Mouse (Mus musculus) embryonic facial prominence, embryonic 11.5 days (tissue): ENCODE data around the gene Ninj1. TPM values are rescaled to one million over a fixed set of nuclear protein-coding genes. Genes with fewer than 3 reads are reported as not detected.
A peak's percentile ranks its signal among the peaks of the same experiment; 100 is the strongest.

ENCODE experiments used
- ATAC-seq: fragments of 200-750 bp; cut with Nextera tagmentation; replicated peaks from 2 replicates; pipeline ENCODE4 v1.8.0; 2017; ENCODE audit warnings: low read depth; ENCODE audit not compliant: insufficient number of reproducible peaks, low FRiP score, low TSS enrichment
- DNase-seq: peaks from one replicate; pipeline ENCODE4 v3.0.0-alpha.2; 2015; ENCODE audit warnings: low spot score
- H3K27ac ChIP-seq: fragments of 300-500 bp; sonication (generic); replicated peaks from 2 replicates; pipeline ENCODE4 v1.5.1; 2014; ENCODE audit warnings: mild to moderate bottlenecking, low read depth, low read length, control low read depth
- H3K27me3 ChIP-seq: fragments of 300-500 bp; sonication (generic); 2 replicates; pipeline ENCODE4 v1.6.1; 2014; ENCODE audit warnings: mild to moderate bottlenecking, low read length, moderate library complexity, mixed read lengths; ENCODE audit not compliant: control insufficient read depth, insufficient read depth
- H3K36me3 ChIP-seq: fragments of 300-500 bp; sonication (generic); replicated peaks from 2 replicates; pipeline ENCODE4 v1.6.1; 2014; ENCODE audit warnings: low read depth, mild to moderate bottlenecking, low read length, moderate library complexity, mixed read lengths; ENCODE audit not compliant: control insufficient read depth, insufficient read depth
- H3K4me1 ChIP-seq: fragments of 300-500 bp; sonication (generic); 2 replicates; pipeline ENCODE4 v1.6.1; 2014; ENCODE audit warnings: low read length, mixed read lengths; ENCODE audit not compliant: control insufficient read depth, insufficient read depth
- H3K4me2 ChIP-seq: fragments of 300-500 bp; sonication (generic); 2 replicates; pipeline ENCODE4 v1.6.1; 2014; ENCODE audit warnings: low read depth, mild to moderate bottlenecking, control low read depth, low read length, moderate library complexity
- H3K4me3 ChIP-seq: fragments of 300-500 bp; sonication (generic); 2 replicates; pipeline ENCODE4 v1.5.1; 2014; ENCODE audit warnings: low read depth, low read length, control low read depth
- H3K9ac ChIP-seq: fragments of 300-500 bp; sonication (generic); replicated peaks from 2 replicates; pipeline ENCODE4 v1.6.1; 2014; ENCODE audit warnings: mild to moderate bottlenecking, control low read depth, low read length
- H3K9me3 ChIP-seq: fragments of 300-500 bp; sonication (generic); replicated peaks from 2 replicates; pipeline ENCODE4 v1.6.1; 2016; ENCODE audit warnings: mild to moderate bottlenecking, low read length, inconsistent platforms, mixed read lengths; ENCODE audit not compliant: control insufficient read depth
- WGBS: fragments of 180-500 bp; shearing (Covaris S2); extraction: QIAGEN DNeasy Blood & Tissue Kit; methylation state at CpG from one replicate; pipeline ENCODE4 v1.1.7; 2014; 5-methylcytosine and 5-hydroxymethylcytosine counted together
- polyA plus RNA-seq: library from polyadenylated mRNA; unstranded; fragments of >200 nt; fragmentation: Nextera tagmentation; extraction: Ambion mirVana; gene quantifications from 2 replicates; pipeline ENCODE4 v1.2.1, GENCODE M21; 2014

The Ninj1 gene
- polyA plus RNA-seq, 1 experiment from 2014 or later: 29.8 TPM

DNA sequence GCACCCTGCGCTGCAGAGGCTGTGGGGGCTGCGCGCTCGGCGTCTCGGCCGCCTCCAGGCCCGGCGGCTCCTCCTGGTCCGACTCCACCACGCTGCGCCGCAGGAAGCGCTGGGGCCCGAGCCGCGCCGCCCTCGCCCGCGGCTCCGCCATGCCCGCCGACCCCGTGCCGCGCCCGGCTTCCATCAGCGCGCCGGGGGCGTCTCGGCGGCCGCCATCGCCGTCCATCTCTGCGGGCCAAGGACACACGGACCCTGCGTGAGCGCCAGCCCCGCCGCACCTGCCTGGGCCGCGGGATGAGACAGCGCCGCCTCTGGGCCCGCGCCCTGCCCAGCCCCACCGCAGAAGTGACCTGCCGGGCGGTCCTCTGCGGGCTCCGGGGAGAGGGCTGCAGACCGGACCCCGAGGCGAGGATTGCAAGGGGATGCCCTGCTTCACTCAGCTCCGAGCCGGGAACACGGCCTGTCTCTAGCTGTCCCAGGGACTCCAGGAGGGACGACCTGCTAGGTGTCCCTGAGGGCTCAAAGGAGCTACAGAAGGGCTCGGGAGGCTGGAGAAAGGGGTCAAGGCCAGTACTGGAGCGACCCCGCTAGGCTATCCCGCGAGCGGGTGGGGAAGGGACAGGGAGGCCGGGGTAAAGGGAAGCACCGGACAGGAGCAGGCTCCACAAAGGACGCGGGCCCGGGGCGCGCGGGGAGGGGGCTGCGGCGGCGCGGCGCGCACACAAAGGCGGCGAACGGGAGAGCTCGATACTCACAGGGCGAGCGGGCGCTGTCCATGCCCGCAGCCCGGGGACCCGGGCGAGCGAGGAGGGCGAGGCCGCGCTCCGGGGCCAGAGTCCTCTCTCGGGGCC lies 40.1 kb upstream of the Ninj1 start:
- DNase-seq (peak; percentile 45), ATAC-seq (peak; percentile 79)
- H3K27ac ChIP-seq: no peak overlapping the region; the same call in 1 of the 2 replicates
- peaks cover 34% of the 10 kb centered on the region for H3K27me3 ChIP-seq
- no peaks in the 10 kb centered on the region; the same call in 1 of the 2 replicates for H3K4me1 ChIP-seq
- H3K9ac ChIP-seq: peak overlapping the region; percentile 74
- H3K36me3 ChIP-seq: no peaks in the 10 kb centered on the region
- H3K4me2 ChIP-seq: peak overlapping the region; percentile 98
- peak overlapping the region; percentile 70 for H3K4me3 ChIP-seq
- H3K9me3 ChIP-seq: no peaks in the 10 kb centered on the region
- under 1% methylated on average over 90 of the region's 98 CpGs for WGBS

DNA sequence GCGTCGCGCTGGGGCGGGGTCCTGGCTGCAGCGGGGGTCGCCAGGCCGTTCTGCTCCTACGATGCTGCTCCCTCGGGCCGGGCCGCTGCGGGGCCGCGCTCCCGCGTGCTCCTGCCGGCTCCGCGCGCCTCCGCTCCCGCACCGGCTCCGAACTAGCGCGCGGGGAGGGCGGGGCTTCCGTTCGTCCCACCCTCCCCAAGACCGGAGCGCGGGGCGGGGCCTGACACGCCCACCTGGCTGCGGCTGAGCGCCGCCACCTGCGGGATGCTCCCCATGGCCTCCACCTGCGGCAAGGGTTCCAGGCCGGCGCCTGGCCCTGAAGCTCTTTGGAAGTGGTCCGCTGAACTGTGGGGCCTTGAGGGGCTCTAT lies 39.4 kb upstream of the Ninj1 start, which contains the start of gene Wnk2:
Gene Wnk2, minus strand, starts transcription at position 157 of the 369 bp plus-strand sequence.
- peak; percentile 17 for ATAC-seq
- under 1% methylated on average over 43 of the region's 43 CpGs for WGBS

DNA sequence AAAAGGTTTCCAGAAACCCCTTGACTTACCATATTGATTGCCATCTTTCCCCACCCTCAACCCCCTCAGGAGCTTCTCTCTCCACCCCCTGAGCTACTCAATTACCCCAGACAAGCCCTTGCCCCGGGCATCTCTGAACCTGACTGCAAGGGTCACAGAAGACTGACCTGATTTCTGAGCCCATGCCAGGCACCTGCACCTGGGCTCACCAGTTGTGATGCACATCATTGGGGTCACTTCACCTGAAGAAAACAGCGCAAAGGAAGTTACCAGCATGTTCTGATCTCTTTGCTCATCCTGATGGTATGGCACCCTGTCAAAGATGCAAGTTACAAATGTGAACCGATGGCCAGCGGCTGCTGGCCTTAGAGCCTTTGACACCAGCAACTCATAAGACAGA lies 38.6 kb upstream of the Ninj1 start:
- WGBS: 76% methylated on average over 4 of the region's 4 CpGs
- H3K27ac ChIP-seq: no peak overlapping the region
- no peak overlapping the region for H3K9ac ChIP-seq
- ATAC-seq: no peak
- no peaks in the 10 kb centered on the region for H3K36me3 ChIP-seq
- peaks cover 34% of the 10 kb centered on the region for H3K27me3 ChIP-seq
- H3K9me3 ChIP-seq: no peaks in the 10 kb centered on the region
- no peaks in the 10 kb centered on the region; the same call in 1 of the 2 replicates for H3K4me1 ChIP-seq
- no peak overlapping the region for H3K4me2 ChIP-seq
- DNase-seq: no peak
- H3K4me3 ChIP-seq: no peak overlapping the region

More for the DNA sequence above, 39.4 kb upstream of the Ninj1 start, which contains the start of gene Wnk2:
- no peaks in the 10 kb centered on the region; the same call in 1 of the 2 replicates for H3K4me1 ChIP-seq
- no peak within 1 kb of the TSS; the same call in 1 of the 2 replicates for H3K27ac ChIP-seq
- peak within 1 kb of the TSS; percentile 70 for H3K4me3 ChIP-seq
- H3K36me3 ChIP-seq: no peaks in the 10 kb centered on the region
- peak; percentile 79 for DNase-seq
- peak within 1 kb of the TSS; percentile 74 for H3K9ac ChIP-seq
- peak within 1 kb of the TSS; percentile 98 for H3K4me2 ChIP-seq
- no peaks in the 10 kb centered on the region for H3K9me3 ChIP-seq
- H3K27me3 ChIP-seq: peaks cover 34% of the 10 kb centered on the region

DNA sequence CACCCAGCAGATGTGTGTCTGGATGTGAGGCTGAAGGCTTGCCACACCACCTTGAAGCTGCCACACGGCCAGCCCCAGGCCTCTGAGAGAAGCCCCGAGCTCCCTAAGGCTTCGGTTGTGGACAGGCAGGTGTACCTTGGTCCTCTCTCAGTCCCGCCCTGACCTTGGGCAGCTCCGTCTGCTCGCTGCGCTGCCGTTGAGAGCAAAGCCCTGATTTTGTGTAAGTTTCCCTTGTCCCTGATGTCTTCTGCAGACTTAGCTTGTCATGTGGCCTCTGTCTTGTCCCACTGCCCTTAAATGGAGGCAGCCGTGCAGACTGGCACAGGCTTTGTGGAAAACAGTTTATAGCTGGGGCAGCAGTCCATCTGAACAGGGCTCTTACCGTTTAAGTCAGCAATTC lies 33.3 kb upstream of the Ninj1 start:
- WGBS: 77% methylated on average over 10 of the region's 10 CpGs
- Histone ChIP-seq H3K9ac (no peak overlapping the region), H3K4me1 (no peaks in the 10 kb centered on the region), H3K4me2 (no peak overlapping the region), H3K9me3 (no peaks in the 10 kb centered on the region), H3K36me3 (no peaks in the 10 kb centered on the region), H3K4me3 (no peak overlapping the region), H3K27ac (no peak overlapping the region), H3K27me3 (0 out of 2 replicates have a peak, but pooled peaks cover 2% of the 10 kb centered on the region)
- ATAC-seq: no peak
- DNase-seq: no peak

DNA sequence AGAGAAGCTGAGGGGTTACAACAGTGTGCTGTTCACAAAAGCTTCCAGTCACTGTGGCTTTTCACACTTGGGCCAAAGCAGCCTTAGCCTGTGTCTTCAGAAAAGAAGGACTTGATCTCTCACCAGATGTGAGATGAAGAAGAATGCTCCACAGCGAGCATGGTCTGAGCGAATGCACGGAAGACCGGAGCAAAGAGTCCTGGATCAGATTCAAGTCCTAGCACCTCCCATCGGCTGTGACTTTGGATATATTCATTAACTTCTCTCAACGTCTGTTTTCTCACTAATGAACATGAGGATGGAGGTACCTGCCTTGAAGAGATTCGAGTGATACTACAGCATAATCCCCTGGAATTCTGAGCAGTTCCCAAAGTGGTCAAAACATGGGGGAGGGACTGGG lies 32.7 kb upstream of the Ninj1 start:
- WGBS: 67% methylated on average over 7 of the region's 7 CpGs
- no peak overlapping the region for H3K27ac ChIP-seq
- DNase-seq (no peak), ATAC-seq (no peak)
- no peaks in the 10 kb centered on the region for H3K36me3 ChIP-seq
- H3K4me2 ChIP-seq: no peak overlapping the region
- no peaks in the 10 kb centered on the region for H3K4me1 ChIP-seq
- 0 out of 2 replicates have a peak, but pooled peaks cover 2% of the 10 kb centered on the region for H3K27me3 ChIP-seq
- H3K9me3 ChIP-seq: no peaks in the 10 kb centered on the region
- no peak overlapping the region for H3K9ac ChIP-seq
- no peak overlapping the region for H3K4me3 ChIP-seq

DNA sequence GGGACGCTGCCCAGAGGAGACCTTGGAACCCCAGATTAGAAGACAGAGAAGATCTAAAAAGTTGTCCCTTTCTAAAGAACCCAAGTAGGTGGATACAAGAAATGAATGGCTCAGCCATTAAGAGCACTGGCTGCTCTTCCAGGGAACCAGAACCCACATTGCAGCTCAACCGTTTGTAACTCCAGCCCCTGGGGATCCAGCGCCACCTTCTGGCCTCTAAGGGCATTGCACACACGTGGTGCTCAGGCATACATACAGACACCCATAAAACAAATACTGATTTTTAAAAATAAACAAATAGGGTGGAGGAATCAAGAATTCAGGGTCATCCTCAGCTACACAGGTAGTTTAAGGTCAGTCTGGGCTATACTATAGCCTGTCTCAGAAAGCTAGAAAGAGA lies 30.6 kb upstream of the Ninj1 start:
- WGBS: 67% methylated on average over 4 of the region's 4 CpGs
- no peak for ATAC-seq
- H3K4me2 ChIP-seq: no peak overlapping the region
- no peak overlapping the region for H3K4me3 ChIP-seq
- no peaks in the 10 kb centered on the region for H3K9me3 ChIP-seq
- no peaks in the 10 kb centered on the region for H3K36me3 ChIP-seq
- DNase-seq: no peak
- no peak overlapping the region for H3K27ac ChIP-seq
- H3K9ac ChIP-seq: no peak overlapping the region
- no peaks in the 10 kb centered on the region for H3K27me3 ChIP-seq
- H3K4me1 ChIP-seq: no peaks in the 10 kb centered on the region

DNA sequence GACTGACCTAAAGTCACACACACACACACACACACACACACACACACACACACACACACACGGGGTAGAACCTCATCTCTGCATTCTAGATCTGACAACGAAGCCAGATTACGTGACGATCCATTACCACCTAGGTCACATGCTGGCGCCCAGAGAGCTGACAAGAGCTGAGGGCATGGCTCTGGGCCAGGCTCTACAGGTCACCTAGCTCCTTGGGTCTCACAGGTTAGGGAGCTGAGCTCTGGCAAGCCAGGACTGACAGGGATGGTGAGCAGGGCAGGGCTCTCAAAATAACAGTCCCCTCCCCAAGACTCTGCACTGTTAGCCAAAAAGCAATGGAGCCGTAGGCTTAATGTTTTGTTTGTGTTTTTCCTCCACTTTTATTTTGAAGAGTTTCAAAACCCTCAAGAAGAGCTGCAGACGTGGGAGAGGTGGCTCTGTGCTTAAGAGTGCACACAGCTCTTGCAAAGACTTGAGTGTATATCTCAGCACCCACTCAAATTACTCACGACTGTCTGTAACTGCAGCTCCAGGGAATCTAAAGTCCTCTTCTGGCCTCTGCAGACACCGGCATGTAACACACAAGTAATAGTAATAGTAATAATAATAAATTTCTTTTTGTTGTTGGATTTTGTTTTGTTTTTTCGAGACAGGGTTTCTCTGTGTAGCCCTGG lies 29.1 kb upstream of the Ninj1 start:
- no peak overlapping the region for H3K4me2 ChIP-seq
- no peak overlapping the region for H3K27ac ChIP-seq
- WGBS: 76% methylated on average over 10 of the region's 10 CpGs
- DNase-seq (no peak), ATAC-seq (no peak)
- H3K4me3 ChIP-seq: no peak overlapping the region
- H3K9ac ChIP-seq: no peak overlapping the region
- no peaks in the 10 kb centered on the region for H3K4me1 ChIP-seq
- no peaks in the 10 kb centered on the region for H3K36me3 ChIP-seq
- no peaks in the 10 kb centered on the region for H3K9me3 ChIP-seq
- H3K27me3 ChIP-seq: no peaks in the 10 kb centered on the region

DNA sequence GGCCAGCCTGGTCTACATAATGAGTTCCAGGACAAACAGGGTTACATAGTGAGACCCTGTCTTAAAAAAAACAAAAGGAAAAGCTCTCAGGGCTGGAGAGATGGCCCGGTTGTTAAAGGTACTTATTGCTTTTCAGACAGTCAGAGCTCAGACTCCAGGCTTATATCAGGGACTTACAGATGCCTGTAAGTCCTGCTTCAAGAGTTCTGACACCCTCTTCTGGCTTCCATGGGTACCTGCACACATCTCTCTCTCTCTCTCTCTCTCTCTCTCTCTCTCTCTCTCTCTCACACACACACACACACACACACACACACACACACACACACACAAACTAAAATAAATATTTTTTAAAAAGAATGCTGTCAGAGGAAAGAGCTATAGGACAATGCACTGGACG lies 26.0 kb upstream of the Ninj1 start:
- Histone ChIP-seq H3K27me3 (no peaks in the 10 kb centered on the region), H3K27ac (no peak overlapping the region), H3K4me3 (no peak overlapping the region), H3K36me3 (no peaks in the 10 kb centered on the region), H3K9ac (no peak overlapping the region), H3K9me3 (no peaks in the 10 kb centered on the region), H3K4me2 (no peak overlapping the region), H3K4me1 (no peaks in the 10 kb centered on the region)
- no peak for DNase-seq
- no peak for ATAC-seq
- WGBS: 74% methylated on average over 2 of the region's 2 CpGs
